Mouse (Mus musculus): Measurements from ENCODE around the gene Celf1. TPM values are rescaled to one million over a fixed set of nuclear protein-coding genes. Genes with fewer than 3 reads are reported as not detected.

Gene Celf1
- total RNA-seq, 1 experiment from 2014 or later = 96.8 TPM

DNA sequence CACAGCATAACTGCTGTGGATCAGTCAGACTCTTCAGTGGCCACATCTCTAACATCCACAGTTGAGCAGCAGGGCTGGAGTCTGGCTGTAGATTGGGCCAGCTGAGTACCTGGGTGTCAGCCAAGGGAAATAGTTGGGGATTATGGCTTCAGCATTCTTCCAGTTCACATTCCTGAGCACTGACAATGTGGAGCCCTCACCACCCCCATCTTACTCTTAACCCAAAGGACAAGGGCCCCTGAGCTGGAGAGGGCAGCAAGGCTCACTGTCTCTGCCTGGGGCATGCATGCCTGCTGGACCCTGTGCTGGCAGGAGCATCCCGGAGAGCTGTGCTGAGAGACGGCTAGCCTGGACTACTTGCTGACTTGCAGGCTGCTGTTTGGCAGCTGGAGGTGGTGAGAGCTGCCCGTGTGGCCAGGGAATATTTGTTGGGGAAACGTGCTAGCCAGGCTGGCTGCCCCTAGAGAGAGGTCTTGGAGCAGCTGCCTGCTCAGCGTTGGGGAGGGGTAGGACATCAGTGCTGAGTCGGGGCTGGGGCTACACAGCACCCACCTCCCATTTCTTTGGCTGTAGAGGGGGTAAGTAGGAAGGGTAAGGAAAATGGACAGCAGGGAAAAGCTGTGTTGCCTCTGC, 121.8 kb downstream of the Celf1 start:
- DNase-seq = no peak

DNA sequence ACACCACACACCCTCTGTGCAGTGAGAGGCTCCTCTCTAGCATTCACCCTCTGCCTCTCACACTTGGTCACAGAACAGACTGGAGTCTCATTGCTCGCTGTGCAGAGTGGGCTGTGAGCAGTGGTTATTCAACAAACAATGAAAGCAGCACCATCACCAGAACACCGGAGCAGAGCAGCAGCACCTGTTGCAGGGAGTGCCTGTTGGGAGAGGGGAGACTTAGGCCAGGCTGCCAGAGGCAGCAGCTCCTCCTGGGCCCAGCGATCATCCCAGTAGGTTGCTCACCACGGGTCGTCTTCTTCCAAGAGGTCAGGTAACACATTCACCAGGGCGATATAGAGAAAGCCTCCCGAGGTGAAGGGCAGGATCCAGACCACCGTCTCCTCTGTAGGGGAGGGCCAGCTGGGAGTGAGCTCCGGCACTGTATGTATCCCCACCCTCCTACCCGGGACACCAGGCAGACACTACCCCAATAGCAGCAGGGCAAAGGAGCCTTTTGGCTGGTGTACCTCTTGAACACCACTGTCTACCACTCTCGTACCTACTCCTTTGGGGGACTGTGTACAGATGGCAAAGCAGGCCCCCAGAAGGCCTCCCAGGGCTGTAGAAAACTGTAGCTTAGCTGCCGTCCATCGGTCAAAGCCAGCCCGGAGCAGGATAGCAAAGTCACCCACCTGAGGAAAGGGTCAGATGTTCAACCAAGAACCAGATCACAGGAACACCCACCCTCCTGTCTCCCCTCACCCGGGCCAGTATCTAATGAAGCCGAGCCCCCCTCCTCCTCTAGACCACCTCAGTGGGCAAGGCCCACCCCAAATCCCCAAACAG, 122.8 kb downstream of the Celf1 start:
- DNase-seq = no peak

DNA sequence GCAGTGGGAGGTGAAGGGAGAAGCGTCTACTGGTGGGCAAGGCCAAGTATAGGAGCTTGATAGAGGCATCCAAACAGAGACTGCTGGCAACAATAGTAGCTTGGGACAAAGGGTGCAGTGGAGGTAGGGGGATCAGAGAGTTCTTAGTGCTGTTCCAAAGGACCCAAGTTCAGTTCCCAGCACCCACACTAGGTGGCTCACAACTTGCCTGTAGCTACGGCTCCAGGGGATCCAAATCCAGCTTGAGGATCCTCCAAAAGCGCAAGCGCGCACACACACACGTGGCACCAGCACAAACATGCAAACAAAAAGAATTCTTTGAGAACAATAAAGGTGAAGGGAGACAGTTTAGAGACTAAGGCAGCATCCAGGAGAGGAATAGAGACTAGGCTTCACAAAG, 124.0 kb downstream of the Celf1 start:
- DNase-seq = no peak

- DNase-seq = peak; percentile 58
These were observed 125.4 kb downstream of the Celf1 start for GRCm38 (mm10) chr2:91065544-91065943.

DNA sequence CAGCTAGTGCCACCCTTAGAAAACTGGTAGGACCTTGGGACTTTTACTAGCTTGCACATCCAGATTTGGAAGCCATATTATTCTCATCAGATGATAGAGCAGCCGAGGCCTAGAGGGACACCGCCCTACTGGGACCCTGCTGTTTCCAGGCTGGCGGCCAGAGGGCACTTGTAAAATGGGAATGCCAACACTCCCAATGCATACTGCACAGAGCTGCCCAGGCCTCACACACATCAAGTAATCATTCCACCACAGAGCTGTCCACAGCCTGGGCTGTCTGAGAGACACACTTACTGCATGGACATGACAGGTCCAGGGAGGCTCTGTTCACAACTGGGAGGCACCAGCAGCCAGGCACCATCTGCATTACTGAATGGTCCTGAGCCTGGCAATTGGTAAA, 126.3 kb downstream of the Celf1 start:
- DNase-seq = no peak

DNA sequence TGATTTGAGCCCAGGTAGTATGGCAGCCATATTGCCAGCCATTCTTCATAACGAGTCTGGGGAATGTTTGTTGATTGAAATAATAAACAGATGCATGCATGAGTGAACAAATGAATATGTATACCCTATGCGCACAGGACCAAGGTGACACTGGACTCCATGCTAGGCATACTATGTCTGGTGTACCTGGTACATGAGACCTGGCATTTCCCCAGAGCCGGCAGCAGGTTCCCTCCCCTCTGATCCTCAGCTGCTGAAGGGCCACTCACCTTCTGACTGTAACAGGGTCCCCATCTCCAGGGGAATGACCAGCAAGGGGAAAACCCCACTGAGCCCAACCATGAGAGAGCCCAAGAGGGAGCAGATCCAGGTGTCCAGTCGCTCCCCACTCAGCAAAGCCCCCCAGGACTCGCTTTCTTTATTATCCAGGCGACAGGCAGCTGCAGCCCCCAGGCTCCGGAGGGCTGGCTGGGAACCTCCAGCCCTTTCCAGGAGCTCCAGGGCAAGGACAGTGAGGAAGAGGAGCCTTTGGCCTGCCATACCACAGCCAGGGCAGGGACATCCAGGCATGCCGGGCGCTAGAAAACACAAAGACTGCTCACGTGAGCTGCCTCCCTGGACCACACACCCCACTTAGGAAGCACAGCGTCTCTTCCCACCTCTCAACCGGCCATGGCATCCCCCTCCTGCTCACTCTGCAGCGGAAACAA, 128.1 kb downstream of the Celf1 start:
- DNase-seq = no peak

GRCm38 (mm10) chr2:91068872-91069165, 128.6 kb downstream of the Celf1 start:
- no peak for DNase-seq

Other genes with a start within 250 kb of the Celf1 start
- gene Fnbp4, start 195.0 kb upstream of the Celf1 start, total RNA-seq (2021) = 65.2 and 72.0 TPM in 2 replicates
- gene Agbl2, start 157.7 kb upstream of the Celf1 start, total RNA-seq (2021) = 0.67 and 1.5 TPM in 2 replicates
- gene Mtch2, start 93.2 kb upstream of the Celf1 start, total RNA-seq (2021) = 248 and 259 TPM in 2 replicates
- gene C1qtnf4, start 54.5 kb upstream of the Celf1 start, total RNA-seq (2021) = 1.00 and 1.9 TPM in 2 replicates
- 30.9 and 36.0 TPM in 2 replicates for gene Kbtbd4, start 35.6 kb upstream of the Celf1 start, total RNA-seq (2021)
- 313 and 358 TPM in 2 replicates for gene Ndufs3, start 35.6 kb upstream of the Celf1 start, total RNA-seq (2021)
- 2.1 and 2.9 TPM in 2 replicates for gene Rapsn, start 95.2 kb downstream of the Celf1 start, total RNA-seq (2021)
- 203 and 258 TPM in 2 replicates for gene Psmc3, start 113.6 kb downstream of the Celf1 start, total RNA-seq (2021)
- 31.2 and 32.7 TPM in 2 replicates for gene Slc39a13, start 130.0 kb downstream of the Celf1 start, total RNA-seq (2021)
- gene Spi1, start 142.0 kb downstream of the Celf1 start, total RNA-seq (2021) = 3.0 and 3.3 TPM in 2 replicates
- gene Mybpc3, start 177.8 kb downstream of the Celf1 start, total RNA-seq (2021) = not detected in 2 replicates
- gene Madd, start 243.5 kb downstream of the Celf1 start, total RNA-seq (2021) = 21.0 and 22.9 TPM in 2 replicates

All from adrenal gland, postnatal 25 days (tissue).